Mouse (Mus musculus) naive thymus-derived CD4-positive, alpha-beta T cell, adult 2 months (primary cell): ENCODE measurements around the gene Sumf1.
A peak's percentile ranks its signal among the peaks of the same experiment; 100 is the strongest.

Experiments
- DNase-seq: peaks from one replicate; pipeline ENCODE4 v3.0.0-alpha.2; 2011; ENCODE audit warnings: low read depth

Gene Sumf1

GRCm38 (mm10) chr6:108184847-108185684 lies at the start of gene Sumf1:
Gene Sumf1 (minus strand): TSS chr6:108185582.
- peak; percentile 92 for DNase-seq

DNA sequence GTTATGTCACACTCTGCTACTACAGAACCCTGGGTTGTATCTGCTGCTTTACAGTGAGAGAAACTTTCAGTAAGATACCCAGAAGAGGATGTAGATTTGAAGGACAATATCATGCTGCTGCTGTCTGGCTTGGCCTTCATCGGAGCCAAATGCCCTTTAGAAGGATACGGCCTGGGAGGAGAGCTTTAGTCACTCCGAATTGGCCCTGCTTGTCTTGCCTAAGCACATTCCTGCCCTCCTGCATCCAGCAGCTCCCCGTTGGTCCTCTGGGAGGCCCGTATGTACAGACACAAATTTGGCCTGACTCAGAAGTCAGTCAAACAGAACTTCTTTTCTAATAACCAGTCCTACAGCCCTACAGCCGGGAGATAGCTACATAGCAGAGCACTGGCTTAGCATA lies 49.2 kb upstream of the Sumf1 start:
- DNase-seq = no peak

GRCm38 (mm10) chr6:108233070-108233469 lies 47.7 kb upstream of the Sumf1 start:
- no peak for DNase-seq

DNA sequence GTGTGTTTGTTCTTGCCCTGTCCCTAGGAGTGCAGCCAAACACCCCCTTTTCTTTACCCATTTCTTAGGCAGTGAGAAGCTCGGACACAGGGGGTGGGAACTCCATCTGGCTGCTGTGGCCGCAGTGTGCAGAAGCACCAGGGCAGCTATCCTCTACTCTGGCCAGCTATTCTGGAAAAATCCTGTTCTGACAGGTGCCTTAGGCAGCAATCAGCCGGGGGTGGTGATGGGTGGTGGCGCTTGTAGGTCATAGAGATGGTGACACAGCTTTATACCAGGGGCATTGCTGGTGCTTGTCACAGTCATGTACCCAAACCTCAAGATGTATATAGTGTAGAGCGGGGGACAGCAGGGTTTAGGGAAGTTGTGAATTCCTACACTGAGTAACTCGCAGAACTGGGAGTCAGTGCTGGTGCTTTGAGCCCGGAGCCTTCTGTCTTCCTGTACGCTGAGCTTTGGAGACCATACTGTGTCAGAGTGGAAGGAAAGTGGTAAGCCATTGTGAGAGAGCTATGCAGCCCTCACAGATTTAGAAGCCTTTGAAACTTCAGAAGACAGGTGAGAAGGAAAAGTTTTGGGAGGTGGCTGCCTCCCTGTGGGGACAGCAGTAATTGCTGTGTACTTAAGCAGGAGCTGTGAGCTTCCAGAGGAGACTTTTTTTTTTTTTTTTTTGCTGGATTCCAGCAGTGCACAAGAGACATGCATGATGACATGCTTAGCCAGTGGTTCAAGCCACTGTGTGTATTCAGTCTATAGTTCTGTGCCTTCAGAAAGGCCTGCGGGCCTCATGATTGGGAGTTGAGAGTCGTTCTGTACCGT lies 46.7 kb upstream of the Sumf1 start:
- peak; percentile 26 for DNase-seq

GRCm38 (mm10) chr6:108230608-108231007 lies 45.2 kb upstream of the Sumf1 start:
- DNase-seq = no peak

DNA sequence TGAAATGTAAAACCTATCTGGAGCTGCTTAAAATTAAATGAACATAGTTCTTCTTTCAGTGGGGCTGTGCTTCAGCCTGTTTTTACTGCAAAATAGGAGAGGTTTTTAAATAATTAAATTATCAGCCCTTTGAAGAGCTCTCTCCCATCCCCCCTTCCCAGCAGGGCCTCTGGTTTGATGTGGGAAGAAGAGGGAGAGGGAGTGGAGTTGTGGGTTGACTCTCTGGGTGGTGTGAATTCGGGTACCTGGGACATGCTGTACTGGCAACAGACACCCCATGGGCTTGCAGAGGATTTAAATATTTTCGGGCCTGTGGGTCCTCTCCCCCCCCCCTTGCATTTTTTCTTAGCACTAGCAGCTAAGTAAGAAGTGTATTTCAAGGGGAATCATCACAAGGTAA lies 43.2 kb upstream of the Sumf1 start:
- no peak for DNase-seq

DNA sequence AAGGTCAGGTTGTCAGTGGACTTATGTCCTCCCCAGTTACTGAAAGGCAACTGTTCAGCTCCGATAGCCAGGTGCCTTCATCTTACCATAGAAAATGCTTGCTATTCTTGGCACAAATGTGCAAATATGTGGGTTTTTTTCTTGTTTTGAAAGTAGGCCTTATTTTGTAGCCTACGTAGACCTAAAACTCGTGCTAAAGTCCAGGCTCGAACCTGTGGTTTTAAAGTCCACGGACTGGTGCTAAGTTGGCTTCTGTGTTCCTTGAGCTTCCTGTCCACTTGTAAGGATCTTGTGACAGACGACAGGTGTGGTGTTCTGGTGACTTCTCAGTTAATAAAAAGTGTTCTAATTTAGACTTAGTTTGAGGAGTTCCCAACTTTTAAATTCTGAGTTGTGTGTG lies 42.7 kb upstream of the Sumf1 start:
- no peak for DNase-seq

DNA sequence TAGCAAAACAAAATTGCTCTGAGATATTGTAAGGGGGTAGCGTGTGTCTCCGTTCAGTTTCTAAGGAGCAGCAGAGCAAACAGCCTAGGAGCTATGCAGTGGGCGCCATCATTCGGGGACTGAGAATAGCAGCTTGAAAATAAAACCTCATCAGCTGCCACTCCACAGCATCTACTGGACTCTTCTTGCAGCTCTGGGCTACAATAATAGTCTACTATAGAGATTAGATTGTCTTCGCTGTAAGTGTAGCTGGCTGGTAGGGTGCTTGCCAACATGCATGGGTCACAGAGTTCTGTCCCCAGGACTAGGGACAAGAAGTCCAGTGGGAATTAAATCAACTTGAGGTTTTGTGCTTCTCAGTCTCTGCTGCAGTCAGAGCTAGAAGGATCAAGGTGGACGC lies 42.1 kb upstream of the Sumf1 start:
- DNase-seq = no peak

DNA sequence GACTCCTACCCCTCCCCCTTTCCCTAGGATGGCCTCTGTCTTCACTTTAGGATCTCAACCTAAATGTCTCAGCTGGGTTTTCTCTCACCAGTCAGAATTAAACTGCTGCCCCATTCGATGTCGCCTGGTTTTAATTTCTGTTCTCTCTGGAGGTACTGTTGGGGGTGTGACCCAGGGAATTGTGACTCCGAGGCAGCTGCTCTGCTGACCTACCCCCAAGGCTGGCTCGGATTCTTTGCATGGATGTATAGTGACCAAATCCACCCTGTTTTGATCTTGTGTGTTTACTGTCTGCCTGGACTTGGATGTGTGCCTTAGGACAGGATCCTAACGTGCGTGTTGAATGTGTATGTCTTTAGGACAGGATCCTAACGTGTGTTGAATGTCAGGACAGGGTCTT lies 40.8 kb upstream of the Sumf1 start:
- DNase-seq = no peak

DNA sequence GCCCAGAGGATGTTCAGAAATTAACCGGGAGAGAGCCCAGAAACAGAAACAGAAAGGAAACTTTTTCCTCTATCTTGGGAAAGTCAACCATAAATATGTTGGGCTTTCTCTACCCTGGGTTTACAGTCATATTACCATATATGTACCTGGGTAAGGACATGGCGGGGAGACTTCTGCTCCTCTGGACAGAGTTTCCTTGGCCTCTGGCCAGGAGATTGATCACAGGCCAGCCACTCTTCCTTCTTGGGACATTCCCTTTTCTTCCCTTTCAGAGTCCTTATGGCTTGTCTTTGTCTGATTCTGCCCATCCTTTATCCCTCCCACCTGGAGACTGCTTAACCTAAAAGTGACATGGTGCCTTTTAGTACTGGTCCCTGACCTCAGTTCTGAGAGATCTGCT lies 39.6 kb upstream of the Sumf1 start:
- no peak for DNase-seq

- no peak for DNase-seq
These were observed 39.0 kb upstream of the Sumf1 start for GRCm38 (mm10) chr6:108224361-108224760.

GRCm38 (mm10) chr6:108222875-108223274 lies 37.5 kb upstream of the Sumf1 start:
- DNase-seq = no peak

DNA sequence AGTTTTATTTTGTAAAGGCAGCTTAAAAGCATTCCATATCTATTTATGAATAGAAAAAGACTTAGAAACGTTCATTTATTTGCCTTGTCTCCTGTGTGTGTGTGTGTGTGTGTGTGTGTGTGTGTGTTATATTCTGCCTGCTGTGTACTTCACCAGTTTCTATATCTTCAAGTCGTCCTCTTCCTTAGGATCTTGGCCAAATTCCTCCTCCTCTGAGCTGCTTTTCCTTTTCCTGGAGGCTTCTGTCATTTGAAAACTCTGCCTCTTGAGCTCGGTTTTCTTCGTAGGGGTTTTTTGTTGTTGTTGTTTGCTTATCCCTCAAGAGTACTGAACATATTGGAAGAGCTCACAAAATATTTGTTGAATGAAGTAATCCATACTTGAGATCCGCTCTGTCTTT lies 37.1 kb upstream of the Sumf1 start:
- no peak for DNase-seq

GRCm38 (mm10) chr6:108217987-108218386 lies 32.6 kb upstream of the Sumf1 start:
- DNase-seq = no peak

- DNase-seq = no peak
These were observed 31.4 kb upstream of the Sumf1 start for GRCm38 (mm10) chr6:108216832-108217231.

GRCm38 (mm10) chr6:108216091-108216490 lies 30.7 kb upstream of the Sumf1 start:
- no peak for DNase-seq

DNA sequence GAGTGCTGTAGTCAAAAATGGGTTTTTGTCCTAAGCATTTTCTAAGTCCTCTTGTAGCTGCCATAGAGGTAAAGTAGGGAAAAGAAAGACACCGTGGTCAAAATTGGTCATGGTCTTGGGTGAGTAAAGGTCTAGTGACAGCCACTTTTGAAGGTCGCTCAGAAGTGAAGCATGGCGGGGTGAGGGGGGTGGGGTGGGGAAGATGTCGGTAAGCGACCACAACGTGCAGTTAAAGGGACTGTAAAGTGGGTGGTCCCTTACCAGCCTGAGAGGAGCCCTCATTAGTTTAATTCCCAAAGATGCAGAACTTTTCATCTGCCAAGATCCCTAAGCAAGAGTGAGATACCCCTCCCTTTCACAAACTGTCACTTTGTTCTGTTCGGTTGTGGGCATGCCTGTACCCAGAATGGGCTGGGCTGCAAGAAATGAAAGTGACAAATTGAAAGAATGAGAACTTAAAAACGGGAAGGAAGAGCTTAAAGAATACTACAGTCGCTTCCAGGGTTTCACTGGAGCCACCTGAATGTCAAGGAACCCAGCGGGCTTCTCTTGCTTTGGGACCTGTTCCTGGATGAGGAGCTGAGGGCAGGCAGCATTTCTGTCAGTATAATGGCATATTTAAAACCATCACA lies 29.0 kb upstream of the Sumf1 start:
- DNase-seq = peak; percentile 49

- peak; percentile 49 for DNase-seq
These were observed 28.3 kb upstream of the Sumf1 start for GRCm38 (mm10) chr6:108213481-108214293.

DNA sequence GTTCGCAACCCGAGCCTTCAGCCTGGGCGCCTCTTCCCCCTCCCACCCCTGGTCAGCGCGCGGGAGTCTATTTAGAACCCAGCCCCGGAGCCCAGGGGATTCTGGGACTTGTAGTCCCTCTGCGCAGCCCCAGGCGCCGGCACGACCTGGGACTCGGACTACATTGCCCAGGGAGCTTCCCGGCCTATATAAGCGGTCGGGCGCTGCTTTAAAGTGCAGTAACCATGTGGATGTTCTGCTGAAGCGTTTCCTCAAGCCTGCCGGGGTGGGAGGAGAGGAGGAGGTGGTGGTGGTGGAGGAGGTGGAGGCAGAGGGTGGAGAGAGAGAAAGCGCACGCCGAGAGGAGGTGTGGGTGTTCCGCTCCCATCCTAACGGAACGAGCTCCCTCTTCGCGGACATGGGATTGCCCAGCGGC lies 27.5 kb upstream of the Sumf1 start, which contains the start of gene Itpr1:
Itpr1 (plus strand) TSS at position 216 of the 415 bp plus-strand sequence.
- DNase-seq = peak; percentile 98

GRCm38 (mm10) chr6:108211896-108212880 lies 26.8 kb upstream of the Sumf1 start:
- DNase-seq = peak; percentile 53
